Mouse (Mus musculus) intestine, postnatal 0 days (tissue): Measurements from ENCODE around the gene Iqsec1. TPM values are rescaled to one million over a fixed set of nuclear protein-coding genes. Genes with fewer than 3 reads are reported as not detected.

Experiments used
- ATAC-seq: fragments of 200-750 bp; cut with Nextera tagmentation; 2 replicates; pipeline ENCODE4 v1.8.0; 2017; ENCODE audit warnings: mild to moderate bottlenecking, moderate TSS enrichment, moderate library complexity
- H3K27ac ChIP-seq: fragments of 300-500 bp; sonication (generic); 2 replicates; pipeline ENCODE4 v1.5.1; 2014; ENCODE audit warnings: mild to moderate bottlenecking, low read depth, low read length, moderate library complexity
- H3K27me3 ChIP-seq: fragments of 300-500 bp; sonication (generic); replicated peaks from 2 replicates; pipeline ENCODE4 v1.6.1; 2014; ENCODE audit warnings: low read length, mixed read lengths; ENCODE audit not compliant: control insufficient read depth, insufficient read depth
- H3K36me3 ChIP-seq: fragments of 300-500 bp; sonication (generic); 2 replicates; pipeline ENCODE4 v1.6.1; 2014; ENCODE audit warnings: mild to moderate bottlenecking, moderate library complexity; ENCODE audit not compliant: control insufficient read depth, insufficient read depth
- H3K4me1 ChIP-seq: fragments of 300-500 bp; sonication (generic); replicated peaks from 2 replicates; pipeline ENCODE4 v1.6.1; 2014; ENCODE audit warnings: antibody characterized with exemption, low read length, mixed read lengths; ENCODE audit not compliant: control insufficient read depth, insufficient read depth
- H3K4me2 ChIP-seq: fragments of 300-500 bp; sonication (generic); replicated peaks from 2 replicates; pipeline ENCODE4 v1.6.1; 2014; ENCODE audit warnings: low read depth, mild to moderate bottlenecking, moderate library complexity
- H3K4me3 ChIP-seq: fragments of 300-500 bp; sonication (generic); 2 replicates; pipeline ENCODE4 v1.5.1; 2014; ENCODE audit warnings: low read depth, low read length
- H3K9ac ChIP-seq: fragments of 300-500 bp; sonication (generic); 2 replicates; pipeline ENCODE4 v1.6.1; 2014; ENCODE audit warnings: mild to moderate bottlenecking, low read depth, low read length
- H3K9me3 ChIP-seq: fragments of 300-500 bp; sonication (generic); 2 replicates; pipeline ENCODE4 v1.6.1; 2016; ENCODE audit warnings: mixed run types; ENCODE audit not compliant: control insufficient read depth
- CTCF ChIP-seq: sonication (generic); IDR thresholded peaks from 2 replicates; pipeline ENCODE4 v1.5.1; 2016; ENCODE audit warnings: low read depth, mild to moderate bottlenecking, control low read depth, antibody characterized with exemption, moderate library complexity
- WGBS: fragments of 180-500 bp; shearing (Covaris S2); extraction: QIAGEN DNeasy Blood & Tissue Kit; methylation state at CpG from one replicate; pipeline ENCODE4 v1.1.7; 2014; 5-methylcytosine and 5-hydroxymethylcytosine counted together
- polyA plus RNA-seq: library from polyadenylated mRNA; unstranded; fragments of >200 nt; fragmentation: Nextera tagmentation; extraction: Ambion mirVana; gene quantifications from 2 replicates; pipeline ENCODE4 v1.2.1, GENCODE M21; 2015

The Iqsec1 gene
- polyA plus RNA-seq, 1 experiment from 2014 or later: 7.0 TPM

GRCm38 (mm10) chr6:90751624-90752023, 236.9 kb downstream of the Iqsec1 start:
- TF ChIP-seq CTCF: no peak
- no peak for ATAC-seq
- no peak overlapping the region for H3K27ac ChIP-seq

GRCm38 (mm10) chr6:90750091-90750490, 238.4 kb downstream of the Iqsec1 start:
- no peak for ATAC-seq
- no peaks in the 10 kb centered on the region for H3K27me3 ChIP-seq
- no peaks in the 10 kb centered on the region for H3K36me3 ChIP-seq
- no peak overlapping the region for H3K4me3 ChIP-seq
- no peak overlapping the region for H3K4me2 ChIP-seq
- 12% methylated on average over 2 of the region's 2 CpGs for WGBS
- H3K9me3 ChIP-seq: no peaks in the 10 kb centered on the region
- no peak overlapping the region for H3K27ac ChIP-seq
- peaks cover 13% of the 10 kb centered on the region; the same call in 1 of the 2 replicates for H3K4me1 ChIP-seq
- no peak overlapping the region for H3K9ac ChIP-seq
- TF ChIP-seq CTCF: no peak

More at GRCm38 (mm10) chr6:90751624-90752023, 236.9 kb downstream of the Iqsec1 start:
- H3K9ac ChIP-seq: no peak overlapping the region
- no peak overlapping the region for H3K4me3 ChIP-seq
- WGBS: 36% methylated on average over 3 of the region's 3 CpGs
- H3K36me3 ChIP-seq: no peaks in the 10 kb centered on the region
- H3K27me3 ChIP-seq: no peaks in the 10 kb centered on the region
- no peak overlapping the region for H3K4me2 ChIP-seq
- H3K4me1 ChIP-seq: peaks cover 7% of the 10 kb centered on the region; the same call in 1 of the 2 replicates
- H3K9me3 ChIP-seq: no peaks in the 10 kb centered on the region

GRCm38 (mm10) chr6:90749414-90749937, 239.0 kb downstream of the Iqsec1 start:
- TF ChIP-seq CTCF: no peak
- Histone ChIP-seq H3K27ac (no peak overlapping the region), H3K27me3 (no peaks in the 10 kb centered on the region), H3K9me3 (no peaks in the 10 kb centered on the region), H3K9ac (no peak overlapping the region), H3K4me2 (no peak overlapping the region), H3K4me3 (no peak overlapping the region), H3K36me3 (no peaks in the 10 kb centered on the region), H3K4me1 (peaks cover 13% of the 10 kb centered on the region; the same call in 1 of the 2 replicates)
- WGBS: 57% methylated on average over 4 of the region's 4 CpGs
- ATAC-seq: no peak

- H3K4me1 ChIP-seq: peaks cover 13% of the 10 kb centered on the region; the same call in 1 of the 2 replicates
- no peak for TF ChIP-seq CTCF
- H3K27ac ChIP-seq: no peak overlapping the region
- H3K4me3 ChIP-seq: no peak overlapping the region
- no peaks in the 10 kb centered on the region for H3K36me3 ChIP-seq
- no peak for ATAC-seq
- H3K4me2 ChIP-seq: no peak overlapping the region
- no peak overlapping the region for H3K9ac ChIP-seq
- no peaks in the 10 kb centered on the region for H3K27me3 ChIP-seq
- no peaks in the 10 kb centered on the region for H3K9me3 ChIP-seq
Observed at GRCm38 (mm10) chr6:90748976-90749375, 239.5 kb downstream of the Iqsec1 start.

GRCm38 (mm10) chr6:90746331-90746864, 242.1 kb downstream of the Iqsec1 start:
- H3K36me3 ChIP-seq: no peaks in the 10 kb centered on the region
- H3K27ac ChIP-seq: no peak overlapping the region
- H3K9me3 ChIP-seq: no peaks in the 10 kb centered on the region
- no peak overlapping the region for H3K4me2 ChIP-seq
- peaks cover 9% of the 10 kb centered on the region; the same call in 1 of the 2 replicates for H3K4me1 ChIP-seq
- 50% methylated on average over 3 of the region's 3 CpGs for WGBS
- no peak for ATAC-seq
- peak; percentile 53 for TF ChIP-seq CTCF
- H3K9ac ChIP-seq: no peak overlapping the region
- H3K4me3 ChIP-seq: no peak overlapping the region
- H3K27me3 ChIP-seq: no peaks in the 10 kb centered on the region

GRCm38 (mm10) chr6:90745401-90746198, 242.9 kb downstream of the Iqsec1 start:
- Histone ChIP-seq H3K9me3 (no peaks in the 10 kb centered on the region), H3K36me3 (no peaks in the 10 kb centered on the region), H3K9ac (no peak overlapping the region), H3K27ac (no peak overlapping the region), H3K4me1 (0 out of 2 replicates have a peak, but pooled peaks cover 6% of the 10 kb centered on the region), H3K4me2 (no peak overlapping the region), H3K27me3 (no peaks in the 10 kb centered on the region), H3K4me3 (no peak overlapping the region)
- ATAC-seq: no peak; the same call in 1 of the 2 replicates
- 45% methylated on average over 3 of the region's 3 CpGs for WGBS
- no peak for TF ChIP-seq CTCF
